Mouse (Mus musculus): ENCODE results near the gene Smyd5.

GRCm38 (mm10) chr6:85479979-85480378 is 48.2 kb downstream of the Smyd5 start:
- TF ChIP-seq CTCF (IDR thresholded peaks at IDR 0.05; ENCODE audit: insufficient read depth, low read length): no peak
- TF ChIP-seq POLR2A (IDR thresholded peaks at IDR 0.05; ENCODE audit: borderline replicate concordance, extremely low read depth, low read depth, low read length): no peak
